Mouse (Mus musculus) small intestine, adult 2 months (tissue): ENCODE results near the gene Prpf8.

Experiments used
- CTCF ChIP-seq: fragments of 200-500 bp; IDR thresholded peaks from 2 replicates; pipeline ENCODE4 v1.5.1; 2012; ENCODE audit warnings: low read depth, mild to moderate bottlenecking, control low read depth, inconsistent platforms, low read length, moderate library complexity, mixed read lengths; ENCODE audit not compliant: insufficient replicate concordance, insufficient read length; ENCODE audit errors: extremely low read depth
- POLR2A ChIP-seq: fragments of 200-500 bp; IDR thresholded peaks from 2 replicates; pipeline ENCODE4 v1.6.1; 2012; ENCODE audit warnings: low read depth, mild to moderate bottlenecking, control low read depth, inconsistent platforms, low read length, moderate library complexity

DNA sequence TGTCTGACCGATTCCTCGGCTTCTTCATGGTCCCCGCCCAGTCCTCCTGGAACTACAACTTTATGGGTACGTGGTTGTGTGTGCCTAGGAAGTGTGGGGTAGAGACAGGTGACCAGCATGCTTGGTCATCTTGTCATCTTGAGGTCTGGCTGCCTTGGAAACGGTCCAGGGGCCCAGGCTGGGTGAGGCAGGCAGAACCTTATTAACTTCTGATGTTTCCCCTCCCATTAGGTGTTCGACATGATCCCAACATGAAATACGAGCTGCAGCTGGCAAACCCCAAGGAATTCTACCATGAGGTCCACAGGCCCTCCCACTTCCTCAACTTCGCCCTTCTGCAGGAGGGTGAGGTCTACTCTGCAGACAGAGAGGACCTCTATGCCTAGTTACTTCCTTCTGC is 22.3 kb downstream of the Prpf8 start:
- TF ChIP-seq CTCF (no peak), POLR2A (no peak)
